Mouse (Mus musculus) spleen, postnatal 4 days (tissue): ENCODE measurements around the gene Rorc.

Source experiments
- DNase-seq, 2 experiments: peaks; one replicate each; pipeline ENCODE4 v3.0.0; 2022; ENCODE audit warnings: low spot score in 2 of 2

Gene Rorc

GRCm38 (mm10) chr3:94372641-94373040 is at the start of gene Rorc:
TSS of gene Rorc (plus strand) at chr3:94372794.
- DNase-seq: no peak

- no peak for DNase-seq
Measured at GRCm38 (mm10) chr3:94328681-94329080, 43.9 kb upstream of the Rorc start.

- DNase-seq: no peak
Measured at GRCm38 (mm10) chr3:94334442-94334841, 38.2 kb upstream of the Rorc start.

GRCm38 (mm10) chr3:94338522-94338921 is 34.1 kb upstream of the Rorc start:
- no peak for DNase-seq

- no peak for DNase-seq
Measured at GRCm38 (mm10) chr3:94341959-94342422, 30.6 kb upstream of the Rorc start, which contains the start of gene Them5. TSS of gene Them5 (plus strand) at chr3:94342099.

- no peak for DNase-seq
Measured at GRCm38 (mm10) chr3:94342552-94342951, 30.0 kb upstream of the Rorc start.

- DNase-seq: no peak
Measured at GRCm38 (mm10) chr3:94344182-94344581, 28.4 kb upstream of the Rorc start.

- DNase-seq: no peak
Measured at GRCm38 (mm10) chr3:94344897-94345296, 27.7 kb upstream of the Rorc start.

GRCm38 (mm10) chr3:94348146-94348545 is 24.4 kb upstream of the Rorc start:
- DNase-seq: no peak

- no peak for DNase-seq
Measured at GRCm38 (mm10) chr3:94360812-94361211, 11.8 kb upstream of the Rorc start.

- DNase-seq: no peak
Measured at GRCm38 (mm10) chr3:94362138-94362537, 10.5 kb upstream of the Rorc start, which contains the start of gene C2cd4d. TSS of gene C2cd4d (plus strand) at chr3:94362438.

- no peak for DNase-seq
Measured at GRCm38 (mm10) chr3:94363291-94364153, 9.1 kb upstream of the Rorc start.

- DNase-seq: no peak
Measured at GRCm38 (mm10) chr3:94364154-94364526, 8.5 kb upstream of the Rorc start.

GRCm38 (mm10) chr3:94366761-94367160 is 5.8 kb upstream of the Rorc start:
- peak; percentile 61 to 83 for DNase-seq

GRCm38 (mm10) chr3:94367511-94367910 is 5.1 kb upstream of the Rorc start:
- no peak for DNase-seq

GRCm38 (mm10) chr3:94368631-94369030 is 4.0 kb upstream of the Rorc start:
- no peak for DNase-seq

GRCm38 (mm10) chr3:94369709-94370108 is 2.9 kb upstream of the Rorc start:
- DNase-seq: no peak

- DNase-seq: no peak
Measured at GRCm38 (mm10) chr3:94371637-94372036, 957 bp upstream of the Rorc start.

GRCm38 (mm10) chr3:94372038-94372437 is 556 bp upstream of the Rorc start:
- no peak for DNase-seq

- DNase-seq: no peak
Measured at GRCm38 (mm10) chr3:94373090-94373489, 496 bp downstream of the Rorc start.

GRCm38 (mm10) chr3:94373597-94374011 is 1.0 kb downstream of the Rorc start:
- no peak for DNase-seq

GRCm38 (mm10) chr3:94374636-94375035 is 2.0 kb downstream of the Rorc start:
- no peak for DNase-seq

GRCm38 (mm10) chr3:94375146-94375545 is 2.6 kb downstream of the Rorc start:
- DNase-seq: no peak
